Mouse (Mus musculus): Measurements from ENCODE around the gene Itgb4. TPM values are rescaled to one million over a fixed set of nuclear protein-coding genes. Genes with fewer than 3 reads are reported as not detected.
A peak's percentile ranks its signal among the peaks of the same experiment; 100 is the strongest.

Itgb4 gene
- polyA plus RNA-seq, 1 experiment from 2014 or later = 0.68 TPM

GRCm38 (mm10) chr11:115962651-115963412, 11.7 kb upstream of the Itgb4 start:
- H3K27ac ChIP-seq (replicated peaks; ENCODE audit: low read depth, low read length) = no peak overlapping the region
- no peak overlapping the region for H3K4me3 ChIP-seq (replicated peaks; ENCODE audit: low read depth, low read length)
- H3K4me2 ChIP-seq (ENCODE audit: low read length) = no peak overlapping the region
- H3K9me3 ChIP-seq (ENCODE audit: control insufficient read depth, low read length) = no peaks in the 10 kb centered on the region
- ATAC-seq (ENCODE audit: low FRiP score, low TSS enrichment) (no peak), DNase-seq (no peak)
- peaks cover 79% of the 10 kb centered on the region for H3K36me3 ChIP-seq (ENCODE audit: control insufficient read depth, insufficient read depth, low read length)
- WGBS = 96% methylated on average over 9 of the region's 9 CpGs
- no peak overlapping the region for H3K9ac ChIP-seq (replicated peaks; ENCODE audit: low read length)
- H3K27me3 ChIP-seq (ENCODE audit: control insufficient read depth, insufficient read depth, low read length) = no peaks in the 10 kb centered on the region
- no peaks in the 10 kb centered on the region for H3K4me1 ChIP-seq (ENCODE audit: control insufficient read depth, insufficient read depth, low read length)

GRCm38 (mm10) chr11:115964977-115965604, 9.4 kb upstream of the Itgb4 start:
- DNase-seq = no peak
- no peak overlapping the region for H3K27ac ChIP-seq (replicated peaks; ENCODE audit: low read depth, low read length)
- H3K9ac ChIP-seq (replicated peaks; ENCODE audit: low read length) = no peak overlapping the region
- H3K36me3 ChIP-seq (ENCODE audit: control insufficient read depth, insufficient read depth, low read length) = peaks cover 69% of the 10 kb centered on the region
- H3K4me3 ChIP-seq (replicated peaks; ENCODE audit: low read depth, low read length) = no peak overlapping the region
- H3K9me3 ChIP-seq (ENCODE audit: control insufficient read depth, low read length) = no peaks in the 10 kb centered on the region
- 91% methylated on average over 10 of the region's 10 CpGs for WGBS
- H3K4me1 ChIP-seq (ENCODE audit: control insufficient read depth, insufficient read depth, low read length) = no peaks in the 10 kb centered on the region
- no peaks in the 10 kb centered on the region for H3K27me3 ChIP-seq (ENCODE audit: control insufficient read depth, insufficient read depth, low read length)
- no peak overlapping the region for H3K4me2 ChIP-seq (ENCODE audit: low read length)
- no peak for ATAC-seq (ENCODE audit: low FRiP score, low TSS enrichment)

GRCm38 (mm10) chr11:115968731-115969405, 5.6 kb upstream of the Itgb4 start:
- Histone ChIP-seq H3K4me3 (replicated peaks; ENCODE audit: low read depth, low read length) (no peak overlapping the region), H3K36me3 (ENCODE audit: control insufficient read depth, insufficient read depth, low read length) (peaks cover 31% of the 10 kb centered on the region), H3K9me3 (ENCODE audit: control insufficient read depth, low read length) (no peaks in the 10 kb centered on the region), H3K27ac (replicated peaks; ENCODE audit: low read depth, low read length) (no peak overlapping the region), H3K4me1 (ENCODE audit: control insufficient read depth, insufficient read depth, low read length) (no peaks in the 10 kb centered on the region), H3K4me2 (ENCODE audit: low read length) (no peak overlapping the region), H3K27me3 (ENCODE audit: control insufficient read depth, insufficient read depth, low read length) (peaks cover 7% of the 10 kb centered on the region; the same call in 1 of the 2 replicates), H3K9ac (replicated peaks; ENCODE audit: low read length) (no peak overlapping the region)
- 68% methylated on average over 5 of the region's 5 CpGs for WGBS
- ATAC-seq (ENCODE audit: low FRiP score, low TSS enrichment) = no peak
- DNase-seq = no peak

- no peak for ATAC-seq (ENCODE audit: low FRiP score, low TSS enrichment)
- 54% methylated on average over 15 of the region's 15 CpGs for WGBS
- H3K36me3 ChIP-seq (ENCODE audit: control insufficient read depth, insufficient read depth, low read length) = peaks cover 19% of the 10 kb centered on the region
- DNase-seq = peak; percentile 13
- no peak overlapping the region for H3K9ac ChIP-seq (replicated peaks; ENCODE audit: low read length)
- H3K4me3 ChIP-seq (replicated peaks; ENCODE audit: low read depth, low read length) = no peak overlapping the region
- H3K27ac ChIP-seq (replicated peaks; ENCODE audit: low read depth, low read length) = no peak overlapping the region
- H3K9me3 ChIP-seq (ENCODE audit: control insufficient read depth, low read length) = no peaks in the 10 kb centered on the region
- peaks cover 8% of the 10 kb centered on the region; the same call in 1 of the 2 replicates for H3K4me1 ChIP-seq (ENCODE audit: control insufficient read depth, insufficient read depth, low read length)
- H3K4me2 ChIP-seq (ENCODE audit: low read length) = no peak overlapping the region
- H3K27me3 ChIP-seq (ENCODE audit: control insufficient read depth, insufficient read depth, low read length) = peaks cover 19% of the 10 kb centered on the region
Measured at GRCm38 (mm10) chr11:115970006-115970673, 4.4 kb upstream of the Itgb4 start.

- Histone ChIP-seq H3K27me3 (ENCODE audit: control insufficient read depth, insufficient read depth, low read length) (peaks cover 27% of the 10 kb centered on the region), H3K9me3 (ENCODE audit: control insufficient read depth, low read length) (no peaks in the 10 kb centered on the region), H3K27ac (replicated peaks; ENCODE audit: low read depth, low read length) (no peak overlapping the region), H3K4me3 (replicated peaks; ENCODE audit: low read depth, low read length) (no peak overlapping the region), H3K4me2 (ENCODE audit: low read length) (no peak overlapping the region), H3K9ac (replicated peaks; ENCODE audit: low read length) (no peak overlapping the region), H3K36me3 (ENCODE audit: control insufficient read depth, insufficient read depth, low read length) (peaks cover 10% of the 10 kb centered on the region), H3K4me1 (ENCODE audit: control insufficient read depth, insufficient read depth, low read length) (peaks cover 9% of the 10 kb centered on the region; the same call in 1 of the 2 replicates)
- 52% methylated on average over 6 of the region's 6 CpGs for WGBS
- no peak for ATAC-seq (ENCODE audit: low FRiP score, low TSS enrichment)
- no peak for DNase-seq
Measured at GRCm38 (mm10) chr11:115971016-115971415, 3.5 kb upstream of the Itgb4 start.

GRCm38 (mm10) chr11:115975083-115975420, 543 bp downstream of the Itgb4 start:
- ATAC-seq (ENCODE audit: low FRiP score, low TSS enrichment) (no peak), DNase-seq (no peak)

GRCm38 (mm10) chr11:115975544-115975943, 1.0 kb downstream of the Itgb4 start:
- Histone ChIP-seq H3K9me3 (ENCODE audit: control insufficient read depth, low read length) (no peaks in the 10 kb centered on the region), H3K36me3 (ENCODE audit: control insufficient read depth, insufficient read depth, low read length) (no peaks in the 10 kb centered on the region), H3K4me1 (ENCODE audit: control insufficient read depth, insufficient read depth, low read length) (peaks cover 9% of the 10 kb centered on the region; the same call in 1 of the 2 replicates), H3K4me3 (replicated peaks; ENCODE audit: low read depth, low read length) (no peak overlapping the region), H3K27me3 (ENCODE audit: control insufficient read depth, insufficient read depth, low read length) (peaks cover 30% of the 10 kb centered on the region), H3K4me2 (ENCODE audit: low read length) (no peak overlapping the region), H3K27ac (replicated peaks; ENCODE audit: low read depth, low read length) (no peak overlapping the region), H3K9ac (replicated peaks; ENCODE audit: low read length) (no peak overlapping the region)
- 35% methylated on average over 12 of the region's 12 CpGs for WGBS
- no peak for DNase-seq
- no peak for ATAC-seq (ENCODE audit: low FRiP score, low TSS enrichment)

More at GRCm38 (mm10) chr11:115975083-115975420, 543 bp downstream of the Itgb4 start:
- peak overlapping the region; percentile 55 for H3K4me2 ChIP-seq (ENCODE audit: low read length)
- no peaks in the 10 kb centered on the region for H3K36me3 ChIP-seq (ENCODE audit: control insufficient read depth, insufficient read depth, low read length)
- H3K9ac ChIP-seq (replicated peaks; ENCODE audit: low read length) = 0 out of 2 replicates have a peak overlapping the region, but pooled peaks have one; percentile 12
- H3K9me3 ChIP-seq (ENCODE audit: control insufficient read depth, low read length) = no peaks in the 10 kb centered on the region
- peak overlapping the region; percentile 34 for H3K4me3 ChIP-seq (replicated peaks; ENCODE audit: low read depth, low read length)
- WGBS = 2% methylated on average over 18 of the region's 18 CpGs
- peaks cover 9% of the 10 kb centered on the region; the same call in 1 of the 2 replicates for H3K4me1 ChIP-seq (ENCODE audit: control insufficient read depth, insufficient read depth, low read length)
- H3K27ac ChIP-seq (replicated peaks; ENCODE audit: low read depth, low read length) = no peak overlapping the region
- peaks cover 30% of the 10 kb centered on the region for H3K27me3 ChIP-seq (ENCODE audit: control insufficient read depth, insufficient read depth, low read length)

GRCm38 (mm10) chr11:115982472-115982871, 8.0 kb downstream of the Itgb4 start:
- 91% methylated on average over 15 of the region's 15 CpGs for WGBS
- DNase-seq = no peak

More at GRCm38 (mm10) chr11:115982472-115982871, 8.0 kb downstream of the Itgb4 start:
- Histone ChIP-seq H3K9ac (replicated peaks; ENCODE audit: low read length) (no peak overlapping the region), H3K27ac (replicated peaks; ENCODE audit: low read depth, low read length) (no peak overlapping the region), H3K4me2 (ENCODE audit: low read length) (no peak overlapping the region), H3K36me3 (ENCODE audit: control insufficient read depth, insufficient read depth, low read length) (no peaks in the 10 kb centered on the region), H3K4me1 (ENCODE audit: control insufficient read depth, insufficient read depth, low read length) (no peaks in the 10 kb centered on the region), H3K9me3 (ENCODE audit: control insufficient read depth, low read length) (no peaks in the 10 kb centered on the region), H3K27me3 (ENCODE audit: control insufficient read depth, insufficient read depth, low read length) (no peaks in the 10 kb centered on the region), H3K4me3 (replicated peaks; ENCODE audit: low read depth, low read length) (no peak overlapping the region)
- no peak for ATAC-seq (ENCODE audit: low FRiP score, low TSS enrichment)

All from midbrain, embryonic 14.5 days (tissue).